Mouse (Mus musculus): ENCODE measurements around the gene Cyp2j13. TPM values are rescaled to one million over a fixed set of nuclear protein-coding genes. Genes with fewer than 3 reads are reported as not detected.
"Not testable (repeated sequence)": the region's sequence is repeated elsewhere in the genome, so short reads cannot be mapped to it uniquely, and the experiment has no call there.

Cyp2j13 gene
- polyA plus RNA-seq, 1 experiment from 2014 or later: not detected

DNA sequence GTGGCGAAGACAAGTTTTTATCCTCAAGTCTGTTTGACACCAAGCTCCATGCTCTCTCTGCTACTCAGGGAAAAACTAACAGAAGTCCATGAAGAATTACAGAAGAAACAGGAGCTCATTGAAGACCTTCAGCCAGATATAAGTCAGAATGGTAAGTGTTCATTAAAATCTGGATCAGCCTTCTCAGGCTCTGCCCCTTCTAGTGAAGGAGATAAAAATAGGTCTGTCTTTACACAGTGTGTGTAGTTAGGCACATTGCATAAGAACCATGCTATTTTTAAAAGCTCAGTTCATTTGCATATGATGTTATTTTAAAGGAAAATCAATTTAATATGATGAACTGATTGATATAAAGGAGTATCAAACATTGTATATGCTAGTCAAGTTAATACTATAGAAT, 60.5 kb downstream of the Cyp2j13 start:
- Histone ChIP-seq H3K4me3 (ENCODE audit: low read depth, low read length) (no peak overlapping the region), H3K9me3 (ENCODE audit: control insufficient read depth, low read length) (no peaks in the 10 kb centered on the region), H3K4me2 (no peak overlapping the region), H3K27ac (ENCODE audit: low read depth, low read length) (no peak overlapping the region), H3K4me1 (replicated peaks; ENCODE audit: control insufficient read depth, insufficient read depth, low read length) (no peaks in the 10 kb centered on the region), H3K36me3 (ENCODE audit: control insufficient read depth, insufficient read depth, low read length) (no peaks in the 10 kb centered on the region), H3K9ac (ENCODE audit: low read depth, low read length) (no peak overlapping the region), H3K27me3 (replicated peaks; ENCODE audit: control insufficient read depth, insufficient read depth, low read length) (no peaks in the 10 kb centered on the region)
- WGBS: 86% methylated on average over 1 of the region's 1 CpGs
- no peak for DNase-seq (ENCODE audit: low spot score)
- no peak for ATAC-seq (replicated peaks; ENCODE audit: low FRiP score)

DNA sequence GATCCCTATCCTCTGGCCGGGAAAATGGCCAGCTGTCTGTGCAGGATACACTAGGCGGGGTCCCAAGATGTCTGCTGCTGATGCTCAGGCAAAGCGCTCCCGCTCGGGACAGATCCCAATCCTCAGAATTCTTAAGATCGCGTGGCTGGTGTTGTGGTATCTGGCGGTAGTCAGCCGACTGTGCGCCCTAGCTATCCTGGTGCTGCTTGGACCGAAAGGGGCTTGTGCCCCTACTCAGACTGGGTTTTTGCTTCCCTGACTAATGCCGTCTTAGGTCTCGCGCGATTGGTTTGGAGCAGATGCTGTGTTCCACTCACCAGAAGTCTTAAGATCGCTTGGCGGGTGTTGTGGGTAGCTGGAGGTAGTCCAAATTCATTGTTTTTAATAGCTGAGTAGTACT, 95.1 kb downstream of the Cyp2j13 start:
- not testable (repeated sequence) for H3K9ac ChIP-seq (ENCODE audit: low read depth, low read length); H3K9me3 ChIP-seq (ENCODE audit: control insufficient read depth, low read length); H3K36me3 ChIP-seq (ENCODE audit: control insufficient read depth, insufficient read depth, low read length); ATAC-seq (replicated peaks; ENCODE audit: low FRiP score); H3K27ac ChIP-seq (ENCODE audit: low read depth, low read length); H3K4me3 ChIP-seq (ENCODE audit: low read depth, low read length); H3K27me3 ChIP-seq (replicated peaks; ENCODE audit: control insufficient read depth, insufficient read depth, low read length); H3K4me1 ChIP-seq (replicated peaks; ENCODE audit: control insufficient read depth, insufficient read depth, low read length); DNase-seq (ENCODE audit: low spot score); H3K4me2 ChIP-seq
- 83% methylated on average over 17 of the region's 17 CpGs for WGBS

Other genes starting within 250 kb of the Cyp2j13 start
- 11.3 and 13.8 TPM in 2 replicates for gene Hook1, start 110.3 kb downstream of the Cyp2j13 start, polyA plus RNA-seq (2014; fragmentation: Nextera tagmentation; extraction: Ambion mirVana)
- gene Cyp2j12, start 63.6 kb upstream of the Cyp2j13 start, polyA plus RNA-seq (2014; fragmentation: Nextera tagmentation; extraction: Ambion mirVana): not detected in 2 replicates
- gene Cyp2j7, start 159.1 kb upstream of the Cyp2j13 start, polyA plus RNA-seq (2014; fragmentation: Nextera tagmentation; extraction: Ambion mirVana): not detected in 2 replicates